ENCODE assay signal across 8 mouse cellular contexts in genomic region chr8:66860023-66860422, GRCm38 (mm10). TPM values are rescaled to one million over a fixed set of nuclear protein-coding genes. Genes with fewer than 3 reads are reported as not detected.
A peak's percentile ranks its signal among the peaks of the same experiment; 100 is the strongest.
DNase-seq lines count a peak whose midpoint lies in the region; ATAC-seq lines count a peak whose summit lies in the region.

Naf1 (plus strand) TSS chr8:66860217.

- H3K36me3 ChIP-seq in heart, embryonic 14.5 days (ENCODE audit: control insufficient read depth, insufficient read depth, low read length) = peaks cover 7% of the 10 kb centered on the region; the same call in 1 of the 2 replicates
- H3K36me3 ChIP-seq in liver, embryonic 13.5 days = peaks cover 5% of the 10 kb centered on the region; the same call in 1 of the 2 replicates
- H3K36me3 ChIP-seq in stomach, embryonic 16.5 days (ENCODE audit: control insufficient read depth, insufficient read depth, low read length) = no peaks in the 10 kb centered on the region

- H3K9me3 ChIP-seq in heart, embryonic 14.5 days (ENCODE audit: control insufficient read depth, low read length) = no peaks in the 10 kb centered on the region
- no peaks in the 10 kb centered on the region for H3K9me3 ChIP-seq in liver, embryonic 13.5 days (replicated peaks)
- H3K9me3 ChIP-seq in stomach, embryonic 16.5 days (replicated peaks; ENCODE audit: control insufficient read depth, low read length) = no peaks in the 10 kb centered on the region

- peak; percentile 96 for ATAC-seq in CD4-positive, CD25-positive, alpha-beta regulatory T cell, adult 4 months
- ATAC-seq in heart, embryonic 14.5 days (ENCODE audit: insufficient number of reproducible peaks, insufficient read depth, low FRiP score, low read depth) = peak; percentile 95
- peak; percentile 93 for ATAC-seq in liver, embryonic 13.5 days (ENCODE audit: low read depth)
- peak; percentile 96 for ATAC-seq in stomach, embryonic 16.5 days (ENCODE audit: insufficient read depth, low FRiP score)

- H3K4me2 ChIP-seq in heart, embryonic 14.5 days (ENCODE audit: low read length) = peak within 1 kb of the TSS; percentile 84
- peak within 1 kb of the TSS; percentile 90 for H3K4me2 ChIP-seq in liver, embryonic 13.5 days
- peak within 1 kb of the TSS; percentile 84 for H3K4me2 ChIP-seq in stomach, embryonic 16.5 days (ENCODE audit: low read depth, low read length)

- H3K27me3 ChIP-seq in heart, embryonic 14.5 days (ENCODE audit: control insufficient read depth, insufficient read depth, low read length) = no peaks in the 10 kb centered on the region
- no peaks in the 10 kb centered on the region for H3K27me3 ChIP-seq in liver, embryonic 13.5 days
- no peaks in the 10 kb centered on the region for H3K27me3 ChIP-seq in stomach, embryonic 16.5 days (ENCODE audit: control insufficient read depth, insufficient read depth, low read length)

- peaks cover 4 to 13% of the 10 kb centered on the region in 2 experiments; a peak in 3 of 4 replicates for H3K4me1 ChIP-seq in heart, embryonic 14.5 days (ENCODE audit: control insufficient read depth in 2 of 2, insufficient read depth in 2 of 2, low read length in 2 of 2)
- H3K4me1 ChIP-seq in liver, embryonic 13.5 days (replicated peaks) = peaks cover 26% of the 10 kb centered on the region
- H3K4me1 ChIP-seq in stomach, embryonic 16.5 days (ENCODE audit: control insufficient read depth, insufficient read depth, low read length) = peaks cover 5% of the 10 kb centered on the region; the same call in 1 of the 2 replicates

- peak within 1 kb of the TSS; percentile 84 for H3K9ac ChIP-seq in heart, embryonic 14.5 days (ENCODE audit: low read length)
- H3K9ac ChIP-seq in liver, embryonic 13.5 days = peak within 1 kb of the TSS; percentile 83
- H3K9ac ChIP-seq in stomach, embryonic 16.5 days (ENCODE audit: low read length) = peak within 1 kb of the TSS; percentile 84

- peak; percentile 77 for DNase-seq in c-Kit-negative CD71-positive TER-119-positive erythroid progenitor cells, embryonic 14.5 days (ENCODE audit: low read depth, low spot score)
- peak; percentile 85 for DNase-seq in fibroblast of lung, adult 2 months (ENCODE audit: low read depth)
- peak; percentile 96 for DNase-seq in kidney, postnatal 14 days
- peak; percentile 88 for DNase-seq in liver, embryonic 13.5 days
- peak; percentile 97 for DNase-seq in neural tube, embryonic 10.5 days (ENCODE audit: extremely low spot score, low spot score)

- WGBS in heart, embryonic 14.5 days = under 1% methylated on average over 37 of the region's 37 CpGs
- WGBS in liver, embryonic 13.5 days (ENCODE audit: insufficient replicate concordance) = under 1% methylated on average over 37 of the region's 37 CpGs
- WGBS in stomach, embryonic 16.5 days = under 1% methylated on average over 36 of the region's 37 CpGs

- H3K27ac ChIP-seq in heart, embryonic 14.5 days (replicated peaks in 1 of 2; ENCODE audit: control insufficient read depth in 1 of 2, insufficient read depth in 1 of 2, low read depth in 2 of 2, low read length in 2 of 2) = peak within 1 kb of the TSS; percentile 38 to 70; a peak in 3 of 4 replicates
- peak within 1 kb of the TSS; percentile 53 for H3K27ac ChIP-seq in liver, embryonic 13.5 days
- H3K27ac ChIP-seq in stomach, embryonic 16.5 days (ENCODE audit: low read length) = peak within 1 kb of the TSS; percentile 57; the same call in 1 of the 2 replicates

- H3K4me3 ChIP-seq in heart, embryonic 14.5 days (ENCODE audit: control insufficient read depth in 1 of 2, insufficient read depth in 1 of 2, low read depth in 1 of 2, low read length in 2 of 2) = peak within 1 kb of the TSS; percentile 66 to 82
- H3K4me3 ChIP-seq in liver, embryonic 13.5 days (replicated peaks) = peak within 1 kb of the TSS; percentile 82
- peak within 1 kb of the TSS; percentile 87 for H3K4me3 ChIP-seq in stomach, embryonic 16.5 days (replicated peaks; ENCODE audit: low read length)

RNA-seq across cellular contexts. Expression of gene Naf1, which starts in this region (rescaled TPM):
- 1 to 10 TPM; 1.1 to 2.2 TPM for polyA plus RNA-seq in CD4-positive, CD25-positive, alpha-beta regulatory T cell, adult 4 months (2017; shearing (Covaris generic))
- polyA plus RNA-seq in heart, embryonic 14.5 days (2014; fragmentation: Nextera tagmentation; extraction: Ambion mirVana) = 3.0 and 3.2 TPM in 2 replicates
- 2.2 and 2.4 TPM in 2 replicates for polyA plus RNA-seq in liver, embryonic 13.5 days (2015; fragmentation: Nextera tagmentation; extraction: Ambion mirVana)
- 1.7 and 1.9 TPM in 2 replicates for polyA plus RNA-seq in stomach, embryonic 16.5 days (2015; fragmentation: Nextera tagmentation; extraction: Ambion mirVana)

Comparison
In these comparisons a context has a peak if more than half of its experiments do, and no peak if none do; other contexts are left out.
1. Peak in every context shown above with its lines: DNase-seq, ATAC-seq, H3K4me3 ChIP-seq and H3K27ac ChIP-seq.